Mouse (Mus musculus): ENCODE data around the gene Pla2g3.
A peak's percentile ranks its signal among the peaks of the same experiment; 100 is the strongest.

The Pla2g3 gene

GRCm38 (mm10) chr11:3487952-3488570 lies at the start of gene Pla2g3:
Gene Pla2g3 (plus strand): TSS chr11:3488284.
- no peak for DNase-seq (ENCODE audit: low read depth, low spot score)

- no peak for DNase-seq (ENCODE audit: low read depth, low spot score)
Observed at GRCm38 (mm10) chr11:3441696-3442443, 46.2 kb upstream of the Pla2g3 start.

- DNase-seq (ENCODE audit: low read depth, low spot score) = no peak
Observed at GRCm38 (mm10) chr11:3442677-3443076, 45.4 kb upstream of the Pla2g3 start.

GRCm38 (mm10) chr11:3443091-3443490 lies 45.0 kb upstream of the Pla2g3 start:
- DNase-seq (ENCODE audit: low read depth, low spot score) = no peak

GRCm38 (mm10) chr11:3444875-3445274 lies 43.2 kb upstream of the Pla2g3 start:
- no peak for DNase-seq (ENCODE audit: low read depth, low spot score)

GRCm38 (mm10) chr11:3451701-3452163 lies 36.4 kb upstream of the Pla2g3 start:
- DNase-seq (ENCODE audit: low read depth, low spot score) = no peak

GRCm38 (mm10) chr11:3452167-3452639 lies 35.9 kb upstream of the Pla2g3 start, which contains the start of gene Rnf185:
Gene Rnf185 (minus strand): TSS chr11:3452363.
- DNase-seq (ENCODE audit: low read depth, low spot score) = peak; percentile 91

- peak; percentile 11 for DNase-seq (ENCODE audit: low read depth, low spot score)
Observed at GRCm38 (mm10) chr11:3452769-3453168, 35.3 kb upstream of the Pla2g3 start.

- no peak for DNase-seq (ENCODE audit: low read depth, low spot score)
Observed at GRCm38 (mm10) chr11:3453467-3453866, 34.6 kb upstream of the Pla2g3 start.

- DNase-seq (ENCODE audit: low read depth, low spot score) = no peak
Observed at GRCm38 (mm10) chr11:3454506-3454905, 33.6 kb upstream of the Pla2g3 start.

- DNase-seq (ENCODE audit: low read depth, low spot score) = peak; percentile 35
Observed at GRCm38 (mm10) chr11:3456354-3456753, 31.7 kb upstream of the Pla2g3 start.

- no peak for DNase-seq (ENCODE audit: low read depth, low spot score)
Observed at GRCm38 (mm10) chr11:3458428-3459104, 29.5 kb upstream of the Pla2g3 start.

- DNase-seq (ENCODE audit: low read depth, low spot score) = no peak
Observed at GRCm38 (mm10) chr11:3459105-3459468, 29.0 kb upstream of the Pla2g3 start.

GRCm38 (mm10) chr11:3462846-3463245 lies 25.2 kb upstream of the Pla2g3 start:
- no peak for DNase-seq (ENCODE audit: low read depth, low spot score)

GRCm38 (mm10) chr11:3471448-3471850 lies 16.6 kb upstream of the Pla2g3 start:
- DNase-seq (ENCODE audit: low read depth, low spot score) = no peak

- peak; percentile 32 for DNase-seq (ENCODE audit: low read depth, low spot score)
Observed at GRCm38 (mm10) chr11:3472484-3472883, 15.6 kb upstream of the Pla2g3 start.

GRCm38 (mm10) chr11:3474480-3475115 lies 13.5 kb upstream of the Pla2g3 start:
- DNase-seq (ENCODE audit: low read depth, low spot score) = no peak

GRCm38 (mm10) chr11:3475489-3475888 lies 12.6 kb upstream of the Pla2g3 start:
- no peak for DNase-seq (ENCODE audit: low read depth, low spot score)

GRCm38 (mm10) chr11:3483980-3484642 lies 4.0 kb upstream of the Pla2g3 start:
- DNase-seq (ENCODE audit: low read depth, low spot score) = no peak

GRCm38 (mm10) chr11:3486349-3486748 lies 1.7 kb upstream of the Pla2g3 start:
- DNase-seq (ENCODE audit: low read depth, low spot score) = no peak

- DNase-seq (ENCODE audit: low read depth, low spot score) = no peak
Observed at GRCm38 (mm10) chr11:3489036-3489435, 952 bp downstream of the Pla2g3 start.
